Mouse (Mus musculus): ENCODE measurements around the gene Slc12a8.

Gene Slc12a8

DNA sequence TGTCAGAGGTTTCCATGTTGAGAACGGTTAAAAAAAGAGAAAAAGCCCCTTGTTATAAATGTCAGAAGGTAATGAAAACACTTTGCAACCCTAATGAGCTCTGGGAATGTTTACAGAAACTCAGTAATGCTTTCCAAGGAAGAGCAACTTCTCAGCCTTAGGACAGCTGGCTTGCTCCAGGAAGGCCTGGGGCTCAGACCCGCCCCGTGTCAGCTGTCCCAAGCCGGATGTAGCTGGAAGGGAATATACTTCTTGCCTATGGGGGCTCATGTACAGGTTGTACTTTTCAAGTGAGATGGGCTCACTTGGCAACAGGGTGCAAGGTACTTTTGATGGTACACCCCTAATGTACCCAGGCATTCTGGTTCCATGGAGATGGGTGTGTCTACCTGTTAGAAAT lies 28.4 kb downstream of the Slc12a8 start:
- no peak for DNase-seq

DNA sequence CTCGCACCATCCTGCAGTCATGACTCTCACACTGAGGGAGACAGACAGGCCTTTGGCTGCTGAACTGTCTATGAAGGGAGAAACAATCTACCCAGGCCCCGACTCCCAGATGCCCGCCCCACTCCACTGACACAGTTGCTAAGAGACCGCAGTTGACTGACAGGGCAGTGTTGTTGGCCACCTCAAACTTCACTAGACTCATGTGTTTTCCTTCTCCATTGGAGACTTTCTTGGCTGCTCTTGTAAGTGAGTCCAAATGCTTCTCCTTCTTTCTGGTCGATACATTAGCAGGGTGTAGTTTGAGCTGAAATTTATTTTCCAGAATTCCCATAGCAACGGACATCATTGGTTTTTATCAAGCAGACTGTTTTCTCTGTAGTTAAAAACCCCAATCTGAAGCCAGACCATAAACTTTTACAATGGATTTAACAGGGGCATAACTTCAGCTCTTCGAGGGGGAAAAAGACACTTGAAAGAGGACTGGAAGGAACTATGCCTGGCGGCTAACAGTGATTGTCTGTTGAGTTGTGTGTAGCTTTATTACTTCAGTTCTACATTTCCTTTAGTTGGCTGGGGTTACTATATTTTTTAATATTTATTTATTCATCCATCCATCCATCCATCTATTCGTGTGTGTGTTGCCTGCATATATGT lies 36.7 kb downstream of the Slc12a8 start:
- DNase-seq: no peak

- DNase-seq: no peak
Observed at GRCm38 (mm10) chr16:33558121-33558520, 41.0 kb downstream of the Slc12a8 start.

DNA sequence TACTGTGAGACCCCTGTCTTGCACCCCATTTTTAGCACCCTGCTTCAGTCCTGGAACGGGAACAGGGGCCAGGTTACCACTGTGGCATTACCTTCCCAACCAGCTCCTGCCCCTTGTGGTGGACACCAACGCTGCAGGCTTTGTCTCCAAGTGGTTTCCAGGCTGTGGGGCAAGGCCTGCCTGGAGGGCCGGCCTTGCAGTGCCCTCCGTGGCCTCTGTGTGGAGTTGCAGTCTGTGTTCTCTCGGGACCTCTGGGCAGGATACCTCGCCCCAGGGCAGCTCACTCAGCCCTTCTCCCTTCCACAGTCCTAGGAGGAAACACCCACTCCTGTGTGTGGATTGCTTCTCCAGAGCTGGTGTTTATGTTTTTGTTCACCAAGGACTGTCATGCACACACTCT lies 43.2 kb downstream of the Slc12a8 start:
- peak; percentile 89 to 94 for DNase-seq

- DNase-seq: no peak
Observed at GRCm38 (mm10) chr16:33561308-33562009, 44.3 kb downstream of the Slc12a8 start.

GRCm38 (mm10) chr16:33562874-33563537 lies 45.9 kb downstream of the Slc12a8 start:
- peak; percentile 67 to 74 for DNase-seq

DNA sequence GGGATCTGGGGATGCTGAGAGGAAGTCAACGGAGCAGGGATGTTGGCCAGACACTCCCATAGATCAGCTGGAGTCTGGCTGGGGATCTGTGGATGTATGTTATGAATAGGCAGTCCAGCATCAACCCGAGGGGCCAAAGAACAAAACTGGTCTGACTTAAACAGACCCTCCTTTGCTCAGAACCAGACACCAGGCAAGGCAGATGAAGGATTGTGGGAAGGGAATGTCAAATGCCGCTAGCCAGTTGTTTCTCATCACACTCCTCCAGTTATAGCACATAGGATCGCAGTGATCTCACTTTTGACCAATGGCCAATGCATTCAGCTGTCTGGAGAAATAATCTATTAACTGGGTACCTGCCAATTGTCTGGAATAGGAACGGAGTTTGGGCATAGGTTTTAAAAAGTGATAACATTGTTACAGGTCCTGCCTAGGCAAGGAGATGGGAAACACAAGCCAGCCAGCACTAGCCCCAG lies 46.4 kb downstream of the Slc12a8 start:
- DNase-seq: no peak

GRCm38 (mm10) chr16:33566467-33566866 lies 49.3 kb downstream of the Slc12a8 start:
- no peak for DNase-seq

DNA sequence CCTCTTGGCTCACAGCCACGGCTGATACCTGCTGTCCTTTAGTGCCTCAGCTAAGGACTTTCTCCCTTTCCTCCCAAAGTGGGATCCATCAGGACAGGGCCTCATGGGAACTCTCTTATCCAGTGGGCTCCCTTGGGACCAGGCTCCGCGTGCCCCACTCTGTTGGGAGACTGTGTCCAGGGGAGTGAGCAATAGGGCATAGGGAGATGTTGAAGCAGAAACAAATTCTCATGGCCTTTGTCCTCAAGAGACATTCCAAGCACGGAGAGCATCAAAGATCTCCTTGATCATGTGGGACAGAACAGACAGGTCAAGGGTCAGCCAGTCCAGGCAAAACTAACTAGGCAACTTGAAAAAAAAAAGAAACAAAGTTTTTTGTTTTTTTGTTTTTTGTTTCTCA lies 50.6 kb downstream of the Slc12a8 start:
- DNase-seq: no peak

GRCm38 (mm10) chr16:33568269-33569016 lies 51.3 kb downstream of the Slc12a8 start:
- no peak for DNase-seq

DNA sequence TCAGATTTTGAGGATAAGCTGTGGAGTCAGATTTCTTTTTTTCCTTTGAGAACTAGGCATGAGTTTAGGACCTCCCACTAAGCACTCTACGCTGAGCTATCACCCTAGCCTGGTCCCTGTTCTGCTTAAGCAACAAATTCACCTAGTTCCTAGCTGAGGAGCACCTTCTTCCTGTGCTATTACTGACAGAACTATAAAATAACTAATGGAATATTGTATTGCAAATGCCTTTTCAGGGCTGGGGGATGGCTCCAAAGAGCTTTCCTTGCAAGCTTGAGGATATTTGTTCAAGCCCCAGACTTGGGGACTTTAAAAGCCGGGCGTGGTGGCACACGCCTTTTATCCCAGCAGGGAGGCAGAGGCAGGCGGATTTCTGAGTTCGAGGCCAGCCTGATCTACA lies 55.5 kb downstream of the Slc12a8 start:
- no peak for DNase-seq

DNA sequence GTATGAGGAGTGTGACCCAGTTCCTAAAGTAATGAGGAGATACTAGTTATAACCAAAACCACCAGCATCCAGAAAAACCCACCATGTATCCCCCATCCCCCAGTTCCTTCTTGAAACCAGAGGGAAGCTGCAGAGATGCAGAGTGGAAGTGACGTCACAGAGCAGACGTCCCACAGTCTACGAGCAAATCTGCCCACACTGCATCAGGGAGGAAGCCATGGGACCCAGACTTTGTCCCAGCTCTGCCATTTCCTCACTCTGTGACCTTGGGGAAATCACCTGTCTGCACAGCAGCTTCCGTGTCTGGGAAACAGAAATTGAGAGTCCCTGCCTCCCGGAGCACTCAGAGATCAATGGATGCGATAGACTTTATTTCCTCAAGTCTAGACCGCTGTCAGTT lies 56.6 kb downstream of the Slc12a8 start:
- no peak for DNase-seq

DNA sequence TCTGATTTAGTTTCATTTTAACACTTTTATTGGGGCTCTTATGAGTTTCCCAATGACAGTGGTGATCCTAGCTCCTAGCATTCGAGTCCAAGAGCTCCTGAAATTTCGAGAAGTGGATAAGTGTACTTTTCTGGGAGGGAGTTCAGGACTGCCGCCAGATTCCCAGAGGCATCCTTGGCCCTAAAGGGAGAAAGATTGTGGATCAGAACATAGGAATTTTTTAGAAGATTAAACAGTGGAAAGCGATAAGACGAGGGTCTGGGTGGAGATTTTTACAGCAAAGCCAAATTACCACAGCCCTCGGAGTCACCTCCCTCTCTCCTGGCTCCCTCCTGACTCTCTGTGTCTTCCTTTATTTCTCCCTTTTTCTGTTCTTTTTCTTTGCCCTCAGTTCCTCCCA lies 58.6 kb downstream of the Slc12a8 start:
- DNase-seq: no peak

DNA sequence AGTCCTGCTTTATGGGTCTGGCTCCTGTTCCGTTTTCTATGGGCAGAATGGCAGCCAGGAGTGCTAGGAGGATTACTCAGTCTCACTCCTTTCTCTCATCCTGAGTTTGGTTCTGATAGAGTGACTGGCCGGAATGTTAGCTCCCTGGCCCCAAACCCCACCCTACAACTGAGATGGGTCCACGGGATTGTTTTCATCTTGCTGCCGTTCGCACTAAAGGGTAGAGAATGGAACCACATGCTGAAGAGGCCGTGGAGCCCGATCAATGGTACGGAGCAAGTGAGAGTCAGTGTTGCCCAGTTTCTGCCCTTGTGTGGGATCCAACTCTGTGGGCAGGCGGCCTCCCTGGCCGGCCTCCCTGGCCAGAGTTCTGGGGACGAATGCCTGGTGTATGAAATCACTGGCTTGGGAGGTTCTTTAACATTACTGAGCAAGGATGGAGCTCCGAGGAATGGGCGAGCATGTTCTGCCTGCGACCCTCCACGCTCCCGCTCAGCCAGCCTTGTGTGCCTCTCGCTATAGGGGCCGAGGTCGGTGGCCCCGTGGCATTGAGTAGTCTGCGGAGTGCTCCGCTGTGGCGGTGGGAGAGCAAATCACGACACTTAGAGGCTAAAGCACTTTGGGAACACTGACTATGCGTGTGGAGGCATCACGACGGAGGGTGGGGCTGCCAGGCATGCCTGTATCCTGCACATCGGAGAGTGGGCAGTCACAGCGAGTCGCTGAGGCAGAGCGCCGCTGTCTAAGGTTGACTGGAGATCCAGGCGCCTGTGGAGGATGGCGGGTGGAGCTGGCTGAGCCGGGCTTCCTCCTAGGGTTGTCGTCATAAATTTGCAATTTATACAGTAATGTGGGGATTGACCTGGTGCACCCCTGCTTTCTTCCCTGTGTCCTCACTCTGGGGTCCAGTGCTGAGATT lies 59.4 kb downstream of the Slc12a8 start:
- DNase-seq: peak in 1 of 2 experiments; percentile 50

DNA sequence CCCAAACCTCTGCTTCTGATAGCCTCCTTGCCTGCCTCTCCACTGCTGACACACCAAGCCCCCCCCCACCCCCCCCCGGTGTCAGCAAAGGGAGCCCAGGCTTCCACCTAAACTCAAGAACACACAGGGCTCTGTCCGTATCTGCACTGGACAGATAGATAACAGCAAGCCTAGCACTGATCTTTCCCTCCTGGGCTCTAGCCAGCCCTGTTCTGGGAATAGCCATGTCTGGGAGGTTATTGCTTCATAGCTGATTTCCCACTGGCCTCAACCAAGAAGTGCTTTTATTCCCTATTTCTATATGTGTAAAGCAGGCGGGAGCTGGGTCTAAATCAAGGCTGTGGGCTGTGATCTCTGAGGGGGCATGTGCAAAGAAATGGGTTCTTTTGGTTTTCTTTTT lies 61.3 kb downstream of the Slc12a8 start:
- DNase-seq: no peak

- DNase-seq: no peak
Observed at GRCm38 (mm10) chr16:33580331-33580730, 63.2 kb downstream of the Slc12a8 start.

DNA sequence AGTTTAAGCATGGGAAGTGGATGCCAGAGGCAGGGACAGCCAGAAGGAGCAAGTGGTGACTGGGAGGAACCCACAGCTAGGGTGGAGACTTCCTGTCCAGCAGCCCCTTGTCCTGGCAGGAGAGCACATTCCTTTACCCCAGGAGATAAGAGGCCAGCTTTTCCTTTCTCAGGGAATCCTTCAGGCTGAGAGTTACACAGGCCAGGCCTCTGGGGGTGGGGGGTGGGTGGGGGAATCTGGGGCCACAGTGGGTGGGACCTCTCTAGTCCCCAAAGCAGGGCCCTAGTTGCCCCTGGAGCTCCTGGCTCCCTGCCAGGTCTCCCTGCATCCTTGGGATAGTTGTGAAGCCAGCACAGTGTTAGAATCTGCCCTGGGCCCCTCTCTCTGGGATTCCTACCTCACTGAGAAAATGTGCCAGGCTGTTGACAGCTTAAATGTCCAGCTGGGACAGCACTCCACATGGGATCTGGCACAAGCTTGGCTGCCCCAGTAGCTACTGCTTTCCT lies 63.7 kb downstream of the Slc12a8 start:
- peak; percentile 75 to 87 for DNase-seq

DNA sequence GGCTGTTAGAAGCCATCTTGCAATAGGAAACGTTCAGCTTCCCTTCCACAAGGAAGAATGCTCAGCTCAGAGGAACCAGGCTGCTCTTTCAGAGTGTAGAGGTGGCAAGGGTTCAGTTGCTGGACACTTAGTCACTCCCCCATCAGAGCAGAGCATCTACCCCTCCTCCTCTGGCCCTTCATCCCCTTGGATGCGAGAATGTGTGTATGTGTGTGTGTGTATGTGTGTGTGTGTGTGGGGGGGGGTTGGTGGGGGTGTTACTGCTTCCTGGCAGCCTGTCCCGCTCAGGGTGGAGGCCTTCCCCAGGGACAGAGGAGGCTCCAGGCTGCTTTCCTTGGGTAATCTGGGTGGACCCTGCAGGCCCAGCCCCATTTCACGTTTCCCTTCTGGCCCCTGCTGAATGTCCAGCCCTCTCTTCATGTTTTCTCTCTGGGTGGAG lies 64.6 kb downstream of the Slc12a8 start:
- peak; percentile 71 to 79 for DNase-seq

DNA sequence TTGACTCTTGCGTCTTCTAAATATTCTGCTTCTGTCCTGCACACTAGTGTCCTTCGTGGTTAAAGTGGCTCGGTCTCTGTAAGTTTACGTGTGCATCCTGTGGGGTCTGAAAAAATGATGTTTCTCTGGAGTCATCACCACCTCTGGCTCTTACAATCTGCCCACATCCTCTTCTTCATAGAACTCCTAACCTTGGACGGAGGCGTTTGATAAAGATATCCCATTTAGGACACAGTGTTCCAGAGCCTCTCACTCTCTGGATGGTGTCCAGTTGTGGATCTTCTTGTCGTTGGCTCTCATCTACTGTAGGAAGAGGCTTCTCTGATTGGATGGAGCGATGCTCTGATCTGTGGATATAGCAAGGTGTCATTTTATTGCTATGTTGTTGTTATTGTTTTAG lies 65.4 kb downstream of the Slc12a8 start:
- no peak for DNase-seq

- no peak for DNase-seq
Observed at GRCm38 (mm10) chr16:33583333-33583732, 66.2 kb downstream of the Slc12a8 start.

- peak; percentile 80 to 87 for DNase-seq
Observed at GRCm38 (mm10) chr16:33583881-33584454, 66.8 kb downstream of the Slc12a8 start.
